Mouse (Mus musculus) stomach, postnatal 0 days (tissue): ENCODE measurements around the gene Plekha5. TPM values are rescaled to one million over a fixed set of nuclear protein-coding genes. Genes with fewer than 3 reads are reported as not detected.

Experiments
- ATAC-seq: fragments of 200-750 bp; cut with Nextera tagmentation; 2 replicates; pipeline ENCODE4 v1.8.0; 2017; ENCODE audit not compliant: low FRiP score, low TSS enrichment
- DNase-seq: peaks from one replicate; pipeline ENCODE4 v3.0.0-alpha.2; 2016; ENCODE audit warnings: low spot score
- H3K27ac ChIP-seq: fragments of 300-500 bp; sonication (generic); replicated peaks from 2 replicates; pipeline ENCODE4 v1.5.1; 2014; ENCODE audit warnings: mild to moderate bottlenecking, control low read depth
- H3K27me3 ChIP-seq: fragments of 300-500 bp; sonication (generic); 2 replicates; pipeline ENCODE4 v1.6.1; 2014; ENCODE audit warnings: low read length; ENCODE audit not compliant: control insufficient read depth, insufficient read depth
- H3K36me3 ChIP-seq: fragments of 300-500 bp; sonication (generic); 2 replicates; pipeline ENCODE4 v1.6.1; 2014; ENCODE audit warnings: low read length, mixed read lengths; ENCODE audit not compliant: control insufficient read depth, insufficient read depth
- H3K4me1 ChIP-seq: fragments of 300-500 bp; sonication (generic); replicated peaks from 2 replicates; pipeline ENCODE4 v1.6.1; 2014; ENCODE audit warnings: antibody characterized with exemption; ENCODE audit not compliant: control insufficient read depth, insufficient read depth
- H3K4me2 ChIP-seq: fragments of 300-500 bp; sonication (generic); replicated peaks from 2 replicates; pipeline ENCODE4 v1.6.1; 2014; ENCODE audit warnings: low read depth, mild to moderate bottlenecking, control low read depth, moderate library complexity
- H3K4me3 ChIP-seq: fragments of 300-500 bp; sonication (generic); 2 replicates; pipeline ENCODE4 v1.5.1; 2014; ENCODE audit warnings: low read depth, low read length, control low read depth
- H3K9ac ChIP-seq: fragments of 300-500 bp; sonication (generic); 2 replicates; pipeline ENCODE4 v1.6.1; 2014; ENCODE audit warnings: mild to moderate bottlenecking, low read length, control low read depth, mixed read lengths
- H3K9me3 ChIP-seq: fragments of 300-500 bp; sonication (generic); 2 replicates; pipeline ENCODE4 v1.6.1; 2016; ENCODE audit warnings: low read length; ENCODE audit not compliant: control insufficient read depth
- CTCF ChIP-seq: IDR thresholded peaks from 2 replicates; pipeline ENCODE4 v1.5.1; 2016; ENCODE audit warnings: antibody characterized with exemption, low read depth, mild to moderate bottlenecking, moderate library complexity
- EP300 ChIP-seq: optimal IDR thresholded peaks from 2 replicates; pipeline ENCODE3; 2016; ENCODE audit warnings: antibody characterized with exemption
- WGBS: fragments of 180-500 bp; shearing (Covaris S2); extraction: QIAGEN DNeasy Blood & Tissue Kit; methylation state at CpG from one replicate; pipeline ENCODE4 v1.1.7; 2014; 5-methylcytosine and 5-hydroxymethylcytosine counted together
- polyA plus RNA-seq: library from polyadenylated mRNA; unstranded; fragments of >200 nt; fragmentation: Nextera tagmentation; extraction: Ambion mirVana; gene quantifications from 2 replicates; pipeline ENCODE4 v1.2.1, GENCODE M21; 2015

Gene Plekha5
- polyA plus RNA-seq, 1 experiment from 2014 or later, result 23.1 TPM

DNA sequence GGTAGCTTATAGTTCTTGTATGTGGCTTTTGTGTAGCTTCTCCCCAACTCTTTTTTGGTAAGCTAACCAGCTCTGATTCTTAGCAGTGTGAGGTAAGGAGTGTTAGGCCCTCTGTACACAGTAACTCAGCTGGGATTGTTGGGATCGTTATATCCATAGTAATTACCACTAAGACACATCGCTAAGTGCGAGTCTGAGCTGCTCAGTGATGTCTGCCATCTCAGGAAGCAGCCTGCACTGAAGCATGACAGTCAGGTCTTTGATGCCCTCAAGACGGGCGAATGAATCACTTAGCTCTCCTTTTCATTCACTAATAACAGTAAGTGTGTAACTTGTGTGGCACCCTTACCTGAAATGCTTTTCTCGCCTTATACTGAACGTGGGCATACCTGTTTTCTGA is 36.5 kb downstream of the Plekha5 start:
- DNase-seq (no peak), ATAC-seq (no peak)
- 78% methylated on average over 7 of the region's 7 CpGs for WGBS
- TF ChIP-seq CTCF (no peak), EP300 (no peak)
- H3K4me3 ChIP-seq, result no peak overlapping the region
- H3K36me3 ChIP-seq, result no peaks in the 10 kb centered on the region
- no peak overlapping the region for H3K9ac ChIP-seq
- H3K4me2 ChIP-seq, result no peak overlapping the region
- no peak overlapping the region for H3K27ac ChIP-seq
- no peaks in the 10 kb centered on the region for H3K4me1 ChIP-seq
- H3K9me3 ChIP-seq, result no peaks in the 10 kb centered on the region
- H3K27me3 ChIP-seq, result no peaks in the 10 kb centered on the region

- 89% methylated on average over 6 of the region's 6 CpGs for WGBS
- DNase-seq (no peak), ATAC-seq (no peak)
- Histone ChIP-seq H3K4me2 (no peak overlapping the region), H3K9me3 (no peaks in the 10 kb centered on the region), H3K9ac (no peak overlapping the region), H3K27me3 (no peaks in the 10 kb centered on the region), H3K4me3 (no peak overlapping the region), H3K27ac (no peak overlapping the region), H3K4me1 (no peaks in the 10 kb centered on the region), H3K36me3 (no peaks in the 10 kb centered on the region)
- TF ChIP-seq EP300, result no peak
- TF ChIP-seq CTCF, result no peak
Measured at GRCm38 (mm10) chr6:140464818-140465217, 41.0 kb downstream of the Plekha5 start.

DNA sequence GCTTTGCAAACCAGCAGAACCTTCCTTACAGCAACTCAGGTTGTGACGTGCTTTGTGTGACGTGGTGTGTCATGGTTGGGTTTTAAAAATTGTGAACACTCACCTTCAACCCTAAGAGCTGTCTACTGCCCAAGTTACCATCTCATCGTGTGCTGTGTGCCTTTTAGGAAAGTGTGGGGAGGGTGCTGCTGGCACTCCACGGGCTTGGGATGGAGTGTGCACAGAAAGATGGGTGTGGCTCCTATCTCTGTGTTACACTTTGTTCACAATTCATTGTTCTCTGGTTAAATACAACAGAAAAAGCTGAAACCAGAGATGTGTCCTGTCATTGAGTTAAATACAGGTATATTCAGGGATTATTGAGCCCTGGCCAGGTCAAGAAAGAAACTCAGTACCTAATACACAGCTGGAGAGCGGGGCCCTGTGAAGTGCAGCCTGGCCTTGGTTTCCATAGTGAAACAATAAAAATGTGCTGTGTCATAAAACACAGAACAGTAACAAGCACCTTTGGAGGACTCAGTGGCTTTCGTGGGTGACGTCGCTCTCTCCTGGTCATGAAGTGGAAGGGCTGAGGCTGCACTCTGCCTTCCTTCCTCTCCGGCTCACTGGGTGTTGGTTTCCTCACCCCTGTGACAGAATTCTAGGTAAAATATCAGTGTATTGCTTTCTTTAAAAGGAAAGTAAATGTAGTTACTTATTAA is 42.2 kb downstream of the Plekha5 start:
- Histone ChIP-seq H3K4me2 (no peak overlapping the region), H3K9me3 (no peaks in the 10 kb centered on the region), H3K36me3 (no peaks in the 10 kb centered on the region), H3K4me1 (no peaks in the 10 kb centered on the region), H3K27me3 (no peaks in the 10 kb centered on the region), H3K4me3 (no peak overlapping the region), H3K27ac (peak overlapping the region; percentile 73), H3K9ac (no peak overlapping the region)
- peak; percentile 59 for TF ChIP-seq CTCF
- TF ChIP-seq EP300, result no peak
- peak; percentile 83 for DNase-seq
- 60% methylated on average over 9 of the region's 9 CpGs for WGBS
- ATAC-seq, result peak; percentile 97

GRCm38 (mm10) chr6:140466841-140467240 is 43.0 kb downstream of the Plekha5 start:
- no peak overlapping the region for H3K9ac ChIP-seq
- no peak overlapping the region for H3K4me3 ChIP-seq
- H3K36me3 ChIP-seq, result no peaks in the 10 kb centered on the region
- DNase-seq, result no peak
- H3K9me3 ChIP-seq, result no peaks in the 10 kb centered on the region
- TF ChIP-seq CTCF, result no peak
- TF ChIP-seq EP300, result no peak
- peak; percentile 55 for ATAC-seq
- no peaks in the 10 kb centered on the region for H3K4me1 ChIP-seq
- H3K27me3 ChIP-seq, result no peaks in the 10 kb centered on the region
- peak overlapping the region; percentile 65 for H3K27ac ChIP-seq
- 65% methylated on average over 6 of the region's 6 CpGs for WGBS
- H3K4me2 ChIP-seq, result no peak overlapping the region

- 93% methylated on average over 12 of the region's 12 CpGs for WGBS
- Histone ChIP-seq H3K4me2 (no peak overlapping the region), H3K27ac (peak overlapping the region; percentile 65; the same call in 1 of the 2 replicates), H3K9ac (no peak overlapping the region), H3K27me3 (no peaks in the 10 kb centered on the region), H3K4me3 (no peak overlapping the region), H3K36me3 (no peaks in the 10 kb centered on the region), H3K9me3 (no peaks in the 10 kb centered on the region), H3K4me1 (no peaks in the 10 kb centered on the region)
- ATAC-seq, result no peak
- DNase-seq, result no peak
- TF ChIP-seq EP300, result no peak
- no peak for TF ChIP-seq CTCF
Measured at GRCm38 (mm10) chr6:140467851-140468250, 44.0 kb downstream of the Plekha5 start.

GRCm38 (mm10) chr6:140469791-140470190 is 45.9 kb downstream of the Plekha5 start:
- Histone ChIP-seq H3K36me3 (no peaks in the 10 kb centered on the region), H3K4me3 (no peak overlapping the region), H3K9ac (no peak overlapping the region), H3K4me1 (no peaks in the 10 kb centered on the region), H3K9me3 (no peaks in the 10 kb centered on the region), H3K27me3 (no peaks in the 10 kb centered on the region), H3K27ac (no peak overlapping the region), H3K4me2 (no peak overlapping the region)
- WGBS, result 56% methylated on average over 6 of the region's 6 CpGs
- no peak for DNase-seq
- no peak for TF ChIP-seq EP300
- no peak for TF ChIP-seq CTCF
- no peak for ATAC-seq
